Mouse (Mus musculus) forebrain, embryonic 13.5 days (tissue): Measurements from ENCODE around the gene Clint1. TPM values are rescaled to one million over a fixed set of nuclear protein-coding genes. Genes with fewer than 3 reads are reported as not detected.
A peak's percentile ranks its signal among the peaks of the same experiment; 100 is the strongest.

Experiments
- ATAC-seq: fragments of 200-750 bp; cut with Nextera tagmentation; 2 replicates; pipeline ENCODE4 v1.8.0; 2017
- H3K27ac ChIP-seq: fragments of 300-500 bp; sonication (generic); 2 replicates; pipeline ENCODE4 v1.5.1; 2015; ENCODE audit warnings: inconsistent platforms, mild to moderate bottlenecking, moderate library complexity
- H3K27me3 ChIP-seq: fragments of 300-500 bp; sonication (generic); 2 replicates; pipeline ENCODE4 v1.6.1; 2015; ENCODE audit warnings: mild to moderate bottlenecking, inconsistent platforms
- H3K36me3 ChIP-seq: fragments of 300-500 bp; sonication (generic); 2 replicates; pipeline ENCODE4 v1.6.1; 2015; ENCODE audit warnings: mild to moderate bottlenecking, inconsistent platforms; ENCODE audit not compliant: poor library complexity, severe bottlenecking
- H3K4me1 ChIP-seq: fragments of 300-500 bp; sonication (generic); 2 replicates; pipeline ENCODE4 v1.6.1; 2015; ENCODE audit warnings: inconsistent platforms
- H3K4me2 ChIP-seq: fragments of 300-500 bp; sonication (generic); 2 replicates; pipeline ENCODE4 v1.6.1; 2015; ENCODE audit warnings: inconsistent platforms, mild to moderate bottlenecking, moderate library complexity
- H3K4me3 ChIP-seq: fragments of 300-500 bp; sonication (generic); 2 replicates; pipeline ENCODE4 v1.5.1; 2015; ENCODE audit warnings: mild to moderate bottlenecking, inconsistent platforms
- H3K9ac ChIP-seq: fragments of 300-500 bp; sonication (generic); 2 replicates; pipeline ENCODE4 v1.6.1; 2015; ENCODE audit warnings: mild to moderate bottlenecking, inconsistent platforms
- H3K9me3 ChIP-seq: fragments of 300-500 bp; sonication (generic); replicated peaks from 2 replicates; pipeline ENCODE4 v1.6.1; 2016; ENCODE audit warnings: inconsistent platforms
- WGBS: fragments of 180-500 bp; shearing (Covaris S2); methylation state at CpG from one replicate; pipeline ENCODE4 v1.1.7; 2015; 5-methylcytosine and 5-hydroxymethylcytosine counted together
- polyA plus RNA-seq: library from polyadenylated mRNA; unstranded; fragments of >200 nt; fragmentation: Nextera tagmentation; extraction: Ambion mirVana; gene quantifications from 2 replicates; pipeline ENCODE4 v1.2.1, GENCODE M21; 2015

The Clint1 gene
- polyA plus RNA-seq, 1 experiment from 2014 or later, result 49.8 TPM

GRCm38 (mm10) chr11:45820930-45821329, 30.9 kb upstream of the Clint1 start:
- Histone ChIP-seq H3K4me3 (no peak overlapping the region), H3K4me1 (no peaks in the 10 kb centered on the region), H3K9me3 (no peaks in the 10 kb centered on the region), H3K27me3 (no peaks in the 10 kb centered on the region), H3K36me3 (no peaks in the 10 kb centered on the region), H3K9ac (no peak overlapping the region), H3K27ac (no peak overlapping the region), H3K4me2 (no peak overlapping the region)
- WGBS, result 95% methylated on average over 6 of the region's 6 CpGs
- ATAC-seq, result no peak

DNA sequence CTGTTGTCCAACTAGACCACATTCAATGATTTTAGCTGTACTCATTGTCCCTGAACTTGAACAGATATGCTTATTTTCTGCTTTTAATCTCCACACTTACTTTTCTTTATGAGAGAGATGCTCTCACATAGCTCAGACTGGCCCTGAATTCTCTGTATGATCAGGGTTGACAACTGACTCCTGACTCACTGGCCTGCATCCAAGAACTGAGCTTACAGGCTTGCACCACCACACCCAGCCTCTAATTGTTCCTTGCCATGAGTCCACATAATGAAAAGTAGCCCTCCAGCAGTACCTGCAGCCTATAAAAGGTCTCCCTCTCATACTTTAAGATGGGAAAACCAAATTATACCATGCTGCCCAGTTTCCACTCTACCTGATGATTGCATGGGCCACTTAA, 21.7 kb upstream of the Clint1 start:
- Histone ChIP-seq H3K4me2 (no peak overlapping the region), H3K36me3 (no peaks in the 10 kb centered on the region), H3K27ac (no peak overlapping the region), H3K4me1 (peaks cover 3% of the 10 kb centered on the region; the same call in 1 of the 2 replicates), H3K27me3 (no peaks in the 10 kb centered on the region), H3K4me3 (no peak overlapping the region), H3K9me3 (no peaks in the 10 kb centered on the region), H3K9ac (no peak overlapping the region)
- no peak for ATAC-seq

DNA sequence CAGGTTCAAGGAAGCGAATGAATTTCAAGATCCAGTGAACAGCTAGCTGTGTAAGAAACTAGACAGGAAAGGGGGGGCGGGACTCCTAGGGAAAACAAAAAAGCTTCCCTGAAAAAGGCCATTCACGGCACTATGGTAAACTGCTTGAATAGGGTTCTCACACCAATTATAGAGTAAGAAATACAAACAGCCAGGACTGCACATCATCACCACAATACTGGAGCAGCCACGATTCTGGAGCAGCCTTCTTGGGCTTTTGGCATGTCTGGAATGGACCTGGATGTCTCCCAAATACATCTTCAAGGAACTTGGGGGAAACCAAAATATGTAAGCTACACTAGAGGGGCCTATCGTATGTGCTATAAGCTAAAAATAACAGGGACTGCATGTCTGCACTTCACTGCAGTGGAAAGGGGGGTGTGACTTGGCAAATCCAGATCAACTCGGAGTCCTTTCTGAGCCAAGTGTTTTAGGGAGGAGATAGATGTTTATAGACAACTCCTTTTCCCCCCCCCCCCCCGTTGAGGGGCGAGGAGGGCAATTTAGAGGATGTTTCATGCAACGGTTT, 21.0 kb upstream of the Clint1 start:
- Histone ChIP-seq H3K27ac (no peak overlapping the region), H3K4me1 (peaks cover 3% of the 10 kb centered on the region; the same call in 1 of the 2 replicates), H3K9me3 (no peaks in the 10 kb centered on the region), H3K4me2 (no peak overlapping the region), H3K27me3 (no peaks in the 10 kb centered on the region), H3K9ac (no peak overlapping the region), H3K4me3 (no peak overlapping the region), H3K36me3 (no peaks in the 10 kb centered on the region)
- WGBS, result 51% methylated on average over 9 of the region's 9 CpGs
- no peak for ATAC-seq

DNA sequence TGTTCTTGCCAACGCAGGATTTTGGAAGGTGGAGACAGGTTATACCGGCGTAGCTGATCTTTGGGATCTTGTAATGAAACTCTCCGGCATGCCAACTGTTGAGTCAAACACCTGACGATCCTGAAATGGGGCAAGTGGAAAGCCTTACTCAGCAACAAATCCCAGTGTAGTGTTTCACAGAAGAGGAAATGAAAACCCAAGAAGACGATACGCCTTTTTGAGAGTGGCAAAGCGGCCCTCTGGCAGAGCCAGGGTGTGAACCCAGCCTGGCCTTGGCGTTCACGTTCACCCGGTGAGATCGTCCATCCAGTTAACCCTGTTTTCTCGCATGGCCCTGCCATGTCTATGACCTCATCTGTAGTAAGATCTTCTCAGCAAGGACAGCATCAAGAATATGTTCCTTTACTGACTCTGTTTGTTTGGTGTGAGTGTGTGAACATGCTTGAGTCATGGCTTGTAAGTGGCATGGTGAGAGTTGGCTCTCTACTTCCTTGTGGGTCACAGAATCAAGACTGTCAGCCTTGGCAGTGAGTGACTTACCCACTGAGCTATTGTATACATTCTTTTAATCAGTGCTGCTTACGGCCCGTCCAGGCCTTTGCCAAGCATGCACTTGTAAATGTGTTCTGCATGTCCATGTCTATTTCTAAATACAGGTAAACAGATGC, 20.2 kb upstream of the Clint1 start:
- no peak overlapping the region for H3K27ac ChIP-seq
- peaks cover 3% of the 10 kb centered on the region; the same call in 1 of the 2 replicates for H3K4me1 ChIP-seq
- ATAC-seq, result no peak
- H3K9ac ChIP-seq, result no peak overlapping the region
- no peak overlapping the region for H3K4me3 ChIP-seq
- WGBS, result 93% methylated on average over 15 of the region's 15 CpGs
- H3K27me3 ChIP-seq, result no peaks in the 10 kb centered on the region
- H3K9me3 ChIP-seq, result no peaks in the 10 kb centered on the region
- H3K36me3 ChIP-seq, result no peaks in the 10 kb centered on the region
- H3K4me2 ChIP-seq, result no peak overlapping the region

- Histone ChIP-seq H3K4me3 (no peak overlapping the region), H3K9ac (no peak overlapping the region), H3K27me3 (no peaks in the 10 kb centered on the region), H3K27ac (no peak overlapping the region), H3K4me1 (no peaks in the 10 kb centered on the region; the same call in 1 of the 2 replicates), H3K9me3 (no peaks in the 10 kb centered on the region), H3K4me2 (no peak overlapping the region), H3K36me3 (no peaks in the 10 kb centered on the region)
- ATAC-seq, result 0 out of 2 replicates have a peak, but pooled peaks have one; percentile 36
- 7% methylated on average over 4 of the region's 4 CpGs for WGBS
Measured at GRCm38 (mm10) chr11:45835625-45836255, 16.1 kb upstream of the Clint1 start.

GRCm38 (mm10) chr11:45837257-45837817, 14.5 kb upstream of the Clint1 start:
- no peak overlapping the region for H3K4me2 ChIP-seq
- H3K36me3 ChIP-seq, result no peaks in the 10 kb centered on the region
- no peak overlapping the region for H3K9ac ChIP-seq
- no peaks in the 10 kb centered on the region; the same call in 1 of the 2 replicates for H3K4me1 ChIP-seq
- H3K27ac ChIP-seq, result no peak overlapping the region
- WGBS, result 93% methylated on average over 5 of the region's 5 CpGs
- H3K4me3 ChIP-seq, result no peak overlapping the region
- no peaks in the 10 kb centered on the region for H3K9me3 ChIP-seq
- H3K27me3 ChIP-seq, result no peaks in the 10 kb centered on the region
- no peak for ATAC-seq

DNA sequence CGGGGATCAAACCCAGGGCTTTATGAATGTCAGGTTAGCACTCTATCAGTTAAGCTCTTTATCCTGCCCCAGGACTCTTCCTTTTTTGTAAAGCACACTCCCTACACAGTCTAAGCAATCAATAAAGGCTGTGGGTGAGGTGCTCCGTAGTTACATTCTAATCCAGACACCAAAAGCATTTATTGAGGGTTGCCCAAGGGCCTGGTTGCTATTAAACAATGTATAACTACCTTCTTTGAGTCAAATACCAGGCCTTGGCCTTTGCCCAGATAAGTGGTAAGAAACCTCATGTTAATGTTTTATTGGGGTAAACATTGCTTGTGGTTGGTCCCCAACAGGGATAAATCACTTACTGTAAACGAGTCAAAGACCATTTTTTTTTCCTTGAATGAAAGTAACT, 13.4 kb upstream of the Clint1 start:
- no peak overlapping the region for H3K9ac ChIP-seq
- H3K4me2 ChIP-seq, result no peak overlapping the region
- H3K27me3 ChIP-seq, result no peaks in the 10 kb centered on the region
- no peak overlapping the region for H3K4me3 ChIP-seq
- H3K4me1 ChIP-seq, result no peaks in the 10 kb centered on the region; the same call in 1 of the 2 replicates
- H3K9me3 ChIP-seq, result no peaks in the 10 kb centered on the region
- 80% methylated on average over 3 of the region's 3 CpGs for WGBS
- H3K36me3 ChIP-seq, result no peaks in the 10 kb centered on the region
- no peak overlapping the region for H3K27ac ChIP-seq
- ATAC-seq, result no peak

GRCm38 (mm10) chr11:45840332-45840731, 11.5 kb upstream of the Clint1 start:
- 91% methylated on average over 3 of the region's 3 CpGs for WGBS
- Histone ChIP-seq H3K9me3 (no peaks in the 10 kb centered on the region), H3K4me1 (no peaks in the 10 kb centered on the region; the same call in 1 of the 2 replicates), H3K9ac (no peak overlapping the region), H3K4me3 (no peak overlapping the region), H3K4me2 (no peak overlapping the region), H3K36me3 (no peaks in the 10 kb centered on the region), H3K27me3 (no peaks in the 10 kb centered on the region), H3K27ac (no peak overlapping the region)
- ATAC-seq, result no peak

GRCm38 (mm10) chr11:45846008-45846407, 5.8 kb upstream of the Clint1 start:
- no peak overlapping the region for H3K27ac ChIP-seq
- H3K4me3 ChIP-seq, result no peak overlapping the region
- no peak for ATAC-seq
- H3K4me1 ChIP-seq, result no peaks in the 10 kb centered on the region
- H3K9ac ChIP-seq, result no peak overlapping the region
- H3K4me2 ChIP-seq, result no peak overlapping the region
- no peaks in the 10 kb centered on the region for H3K9me3 ChIP-seq
- H3K27me3 ChIP-seq, result no peaks in the 10 kb centered on the region
- 46% methylated on average over 3 of the region's 3 CpGs for WGBS
- no peaks in the 10 kb centered on the region for H3K36me3 ChIP-seq

- no peak overlapping the region for H3K27ac ChIP-seq
- peaks cover 2% of the 10 kb centered on the region for H3K4me1 ChIP-seq
- no peak overlapping the region for H3K9ac ChIP-seq
- H3K36me3 ChIP-seq, result no peaks in the 10 kb centered on the region
- H3K27me3 ChIP-seq, result no peaks in the 10 kb centered on the region
- H3K4me3 ChIP-seq, result no peak overlapping the region
- no peak for ATAC-seq
- H3K9me3 ChIP-seq, result no peaks in the 10 kb centered on the region
- WGBS, result 88% methylated on average over 7 of the region's 7 CpGs
- H3K4me2 ChIP-seq, result no peak overlapping the region
Measured at GRCm38 (mm10) chr11:45847548-45847947, 4.3 kb upstream of the Clint1 start.

GRCm38 (mm10) chr11:45848253-45848652, 3.6 kb upstream of the Clint1 start:
- H3K9me3 ChIP-seq, result no peaks in the 10 kb centered on the region
- no peak overlapping the region for H3K4me2 ChIP-seq
- no peak overlapping the region for H3K9ac ChIP-seq
- H3K4me3 ChIP-seq, result no peak overlapping the region
- no peak overlapping the region for H3K27ac ChIP-seq
- H3K36me3 ChIP-seq, result no peaks in the 10 kb centered on the region
- WGBS, result 87% methylated on average over 12 of the region's 12 CpGs
- H3K4me1 ChIP-seq, result peaks cover 9% of the 10 kb centered on the region
- H3K27me3 ChIP-seq, result no peaks in the 10 kb centered on the region
- no peak for ATAC-seq

- 80% methylated on average over 4 of the region's 4 CpGs for WGBS
- Histone ChIP-seq H3K27me3 (no peaks in the 10 kb centered on the region), H3K9me3 (no peaks in the 10 kb centered on the region), H3K4me2 (no peak overlapping the region), H3K9ac (no peak overlapping the region), H3K4me3 (no peak overlapping the region), H3K27ac (no peak overlapping the region), H3K36me3 (no peaks in the 10 kb centered on the region), H3K4me1 (peaks cover 13% of the 10 kb centered on the region)
- no peak for ATAC-seq
Measured at GRCm38 (mm10) chr11:45849203-45849602, 2.6 kb upstream of the Clint1 start.
